Mouse (Mus musculus): Measurements from ENCODE around the gene Gm49358. TPM values are rescaled to one million over a fixed set of nuclear protein-coding genes. Genes with fewer than 3 reads are reported as not detected.

Gm49358 gene
- polyA plus RNA-seq, 1 experiment = 2.1 TPM

DNA sequence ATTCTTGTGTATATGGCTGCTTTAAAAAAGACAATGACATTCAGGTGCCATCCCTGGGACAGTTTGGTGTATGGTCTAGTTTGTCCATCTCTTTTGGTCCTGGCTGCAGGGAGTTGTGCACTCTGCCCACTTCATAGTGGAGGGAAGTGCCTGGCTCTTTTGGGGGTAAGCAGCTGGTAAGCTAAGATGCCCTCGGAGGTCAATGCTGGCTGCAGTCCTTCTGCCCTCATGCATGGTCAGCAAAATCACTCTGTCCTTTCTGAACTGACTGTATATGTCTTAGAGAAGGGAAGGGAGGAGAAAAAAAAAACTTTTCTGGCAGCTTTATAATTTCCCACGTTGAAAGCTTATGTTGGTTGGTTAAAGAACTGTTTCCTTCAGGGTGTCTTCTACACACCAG lies 21.6 kb downstream of the Gm49358 start:
- H3K4me3 ChIP-seq (ENCODE audit: insufficient read depth, low read length) = no peak overlapping the region
- H3K27ac ChIP-seq (ENCODE audit: insufficient read depth, low read length) = no peak overlapping the region
- peaks cover 26% of the 10 kb centered on the region for H3K4me1 ChIP-seq (ENCODE audit: control insufficient read depth, insufficient read depth, low read length)
- TF ChIP-seq POLR2A (IDR thresholded peaks at IDR 0.05; ENCODE audit: low read depth, low read length) (no peak), CTCF (IDR thresholded peaks at IDR 0.05; ENCODE audit: borderline replicate concordance, insufficient read depth, low read length) (no peak)

- Histone ChIP-seq H3K27ac (ENCODE audit: insufficient read depth, low read length) (no peak overlapping the region), H3K4me3 (ENCODE audit: insufficient read depth, low read length) (no peak overlapping the region), H3K4me1 (ENCODE audit: control insufficient read depth, insufficient read depth, low read length) (peaks cover 26% of the 10 kb centered on the region)
- TF ChIP-seq CTCF (IDR thresholded peaks at IDR 0.05; ENCODE audit: borderline replicate concordance, insufficient read depth, low read length) (no peak), POLR2A (IDR thresholded peaks at IDR 0.05; ENCODE audit: low read depth, low read length) (no peak)
Measured at GRCm38 (mm10) chr10:86786083-86786482, 22.3 kb downstream of the Gm49358 start.

DNA sequence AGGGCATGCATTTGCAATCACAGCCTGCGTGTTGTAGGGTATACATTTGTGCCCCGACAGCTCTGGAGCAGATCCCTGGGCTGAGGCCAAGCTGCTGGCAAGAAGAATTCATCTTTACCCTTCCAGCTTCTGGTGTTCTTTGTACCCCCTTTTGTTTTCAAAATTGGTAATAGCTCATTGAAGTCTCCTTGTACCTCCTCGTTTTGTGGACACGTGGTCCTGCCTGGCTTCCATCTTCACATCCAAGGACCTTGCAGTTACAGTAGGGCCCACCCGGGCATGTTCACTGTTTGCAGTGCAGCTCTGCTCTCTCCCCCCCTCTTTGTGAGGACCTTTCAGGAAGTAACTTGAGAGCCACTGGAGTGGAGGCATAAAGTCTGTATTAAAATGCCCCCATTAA lies 24.4 kb downstream of the Gm49358 start:
- H3K4me3 ChIP-seq (ENCODE audit: insufficient read depth, low read length) = no peak overlapping the region
- no peak for TF ChIP-seq CTCF (IDR thresholded peaks at IDR 0.05; ENCODE audit: borderline replicate concordance, insufficient read depth, low read length)
- TF ChIP-seq POLR2A (IDR thresholded peaks at IDR 0.05; ENCODE audit: low read depth, low read length) = no peak
- H3K4me1 ChIP-seq (ENCODE audit: control insufficient read depth, insufficient read depth, low read length) = peaks cover 21% of the 10 kb centered on the region
- H3K27ac ChIP-seq (ENCODE audit: insufficient read depth, low read length) = no peak overlapping the region

GRCm38 (mm10) chr10:86789146-86789672 lies 25.4 kb downstream of the Gm49358 start:
- Histone ChIP-seq H3K27ac (ENCODE audit: insufficient read depth, low read length) (no peak overlapping the region; the same call in 1 of the 2 replicates), H3K4me1 (ENCODE audit: control insufficient read depth, insufficient read depth, low read length) (peaks cover 16% of the 10 kb centered on the region), H3K4me3 (ENCODE audit: insufficient read depth, low read length) (no peak overlapping the region)
- no peak for TF ChIP-seq CTCF (IDR thresholded peaks at IDR 0.05; ENCODE audit: borderline replicate concordance, insufficient read depth, low read length)
- TF ChIP-seq POLR2A (IDR thresholded peaks at IDR 0.05; ENCODE audit: low read depth, low read length) = no peak

DNA sequence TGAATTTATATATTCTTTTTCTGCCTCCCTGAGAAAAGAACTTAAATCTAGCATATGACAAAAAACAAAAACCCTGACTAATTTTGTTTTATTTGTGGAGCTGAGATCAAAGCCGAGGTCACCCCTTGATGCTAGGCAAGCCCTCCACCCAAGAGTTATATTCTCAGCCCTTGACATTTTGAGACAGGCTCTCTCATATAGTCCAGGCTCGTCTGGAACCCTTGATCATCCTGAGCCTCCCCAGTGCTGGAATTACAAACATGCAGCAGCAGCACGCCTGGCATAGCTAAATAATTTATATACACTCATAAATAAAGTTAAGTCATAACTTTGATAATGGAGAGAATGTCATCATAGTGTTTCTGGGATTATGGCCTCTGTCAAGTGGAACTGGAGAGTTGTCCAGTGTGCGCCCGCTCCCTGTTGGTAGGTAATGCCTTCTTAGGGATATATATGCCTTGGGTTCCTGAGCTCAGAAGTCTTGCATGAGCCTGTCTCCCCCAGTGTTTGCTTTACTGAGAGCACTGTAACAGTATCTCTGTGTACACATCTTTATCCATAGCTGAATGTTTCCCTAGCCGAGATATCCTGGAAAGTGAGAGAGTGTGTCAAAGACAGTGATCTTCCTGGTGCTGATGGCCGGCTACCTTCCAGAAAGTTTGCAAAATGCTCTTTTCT lies 27.9 kb downstream of the Gm49358 start:
- Histone ChIP-seq H3K4me3 (ENCODE audit: insufficient read depth, low read length) (no peak overlapping the region), H3K4me1 (ENCODE audit: control insufficient read depth, insufficient read depth, low read length) (peaks cover 9% of the 10 kb centered on the region), H3K27ac (ENCODE audit: insufficient read depth, low read length) (no peak overlapping the region)
- no peak for TF ChIP-seq CTCF (IDR thresholded peaks at IDR 0.05; ENCODE audit: borderline replicate concordance, insufficient read depth, low read length)
- no peak for TF ChIP-seq POLR2A (IDR thresholded peaks at IDR 0.05; ENCODE audit: low read depth, low read length)

- Histone ChIP-seq H3K4me1 (ENCODE audit: control insufficient read depth, insufficient read depth, low read length) (peaks cover 9% of the 10 kb centered on the region), H3K27ac (ENCODE audit: insufficient read depth, low read length) (no peak overlapping the region), H3K4me3 (ENCODE audit: insufficient read depth, low read length) (no peak overlapping the region)
- TF ChIP-seq POLR2A (IDR thresholded peaks at IDR 0.05; ENCODE audit: low read depth, low read length) (no peak), CTCF (IDR thresholded peaks at IDR 0.05; ENCODE audit: borderline replicate concordance, insufficient read depth, low read length) (no peak)
Measured at GRCm38 (mm10) chr10:86793509-86793951, 29.8 kb downstream of the Gm49358 start.

- TF ChIP-seq CTCF (IDR thresholded peaks at IDR 0.05; ENCODE audit: borderline replicate concordance, insufficient read depth, low read length) (no peak), POLR2A (IDR thresholded peaks at IDR 0.05; ENCODE audit: low read depth, low read length) (no peak)
- H3K4me1 ChIP-seq (ENCODE audit: control insufficient read depth, insufficient read depth, low read length) = peaks cover 6% of the 10 kb centered on the region
- no peak overlapping the region for H3K27ac ChIP-seq (ENCODE audit: insufficient read depth, low read length)
- no peak overlapping the region for H3K4me3 ChIP-seq (ENCODE audit: insufficient read depth, low read length)
Measured at GRCm38 (mm10) chr10:86794196-86794595, 30.4 kb downstream of the Gm49358 start.

GRCm38 (mm10) chr10:86794794-86795535 lies 31.2 kb downstream of the Gm49358 start:
- Histone ChIP-seq H3K4me3 (ENCODE audit: insufficient read depth, low read length) (no peak overlapping the region), H3K27ac (ENCODE audit: insufficient read depth, low read length) (no peak overlapping the region), H3K4me1 (ENCODE audit: control insufficient read depth, insufficient read depth, low read length) (peaks cover 2% of the 10 kb centered on the region; the same call in 1 of the 2 replicates)
- TF ChIP-seq POLR2A (IDR thresholded peaks at IDR 0.05; ENCODE audit: low read depth, low read length) = no peak
- TF ChIP-seq CTCF (IDR thresholded peaks at IDR 0.05; ENCODE audit: borderline replicate concordance, insufficient read depth, low read length) = no peak

DNA sequence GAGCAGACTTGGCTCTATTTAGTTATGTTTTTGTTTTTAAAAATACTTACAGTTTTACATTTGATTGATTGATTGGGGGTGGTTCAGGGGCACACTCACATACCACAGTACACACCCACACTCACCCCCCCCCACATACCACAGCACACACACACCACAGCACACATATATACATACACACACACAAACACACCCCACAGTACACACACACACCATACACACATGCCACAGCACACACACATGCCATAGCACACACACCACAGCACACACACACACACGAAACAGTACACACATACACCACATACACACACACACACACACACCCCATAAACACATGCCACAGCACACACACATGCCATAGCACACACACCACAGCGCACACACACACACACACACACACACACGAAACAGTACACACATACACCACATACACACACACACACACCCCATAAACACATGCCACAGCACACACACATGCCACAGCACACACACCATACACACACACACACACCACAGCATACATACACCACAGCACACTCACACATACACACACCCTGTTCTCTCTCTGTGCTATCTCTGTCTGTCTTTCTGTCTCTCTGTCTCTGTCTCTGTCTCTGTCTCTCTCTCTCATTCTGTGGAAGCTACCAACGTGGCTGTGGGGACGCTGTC lies 32.4 kb downstream of the Gm49358 start:
- TF ChIP-seq CTCF (IDR thresholded peaks at IDR 0.05; ENCODE audit: borderline replicate concordance, insufficient read depth, low read length) (no peak), POLR2A (IDR thresholded peaks at IDR 0.05; ENCODE audit: low read depth, low read length) (no peak; the same call in 1 of the 2 replicates)

More for the DNA sequence above, 32.4 kb downstream of the Gm49358 start:
- Histone ChIP-seq H3K4me1 (ENCODE audit: control insufficient read depth, insufficient read depth, low read length) (peaks cover 2% of the 10 kb centered on the region; the same call in 1 of the 2 replicates), H3K27ac (ENCODE audit: insufficient read depth, low read length) (no peak overlapping the region), H3K4me3 (ENCODE audit: insufficient read depth, low read length) (no peak overlapping the region)
